Mouse (Mus musculus): Measurements from ENCODE around the gene Samd5. TPM values are rescaled to one million over a fixed set of nuclear protein-coding genes. Genes with fewer than 3 reads are reported as not detected.

Gene Samd5
- polyA plus RNA-seq, 1 experiment from 2014 or later, result 9.8 TPM

DNA sequence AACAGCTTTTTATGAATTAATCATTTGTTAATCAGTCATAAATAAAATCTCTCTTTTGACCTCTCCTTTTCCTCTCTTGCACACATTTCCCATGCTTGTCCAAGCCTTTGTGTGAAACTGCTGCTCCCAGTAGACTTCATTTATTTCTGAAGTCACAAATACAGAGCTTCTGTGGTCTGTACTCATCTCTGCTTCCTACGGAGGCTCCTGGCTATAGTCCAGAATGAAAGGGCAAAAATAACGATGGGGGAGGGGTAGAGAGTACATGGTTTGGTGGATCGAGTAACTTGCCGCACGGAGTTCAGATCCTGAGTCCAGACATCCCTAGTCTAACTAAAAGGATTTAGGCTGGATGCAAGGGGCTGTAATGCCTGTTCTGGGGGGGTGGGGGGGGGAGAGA lies 3.1 kb upstream of the Samd5 start:
- Histone ChIP-seq H3K36me3 (replicated peaks) (no peaks in the 10 kb centered on the region), H3K9me3 (no peaks in the 10 kb centered on the region), H3K27me3 (replicated peaks) (no peaks in the 10 kb centered on the region), H3K9ac (no peak overlapping the region), H3K27ac (no peak overlapping the region), H3K4me1 (peaks cover 35% of the 10 kb centered on the region), H3K4me3 (no peak overlapping the region), H3K4me2 (no peak overlapping the region)
- WGBS, result 31% methylated on average over 5 of the region's 5 CpGs
- ATAC-seq (replicated peaks), result no peak

DNA sequence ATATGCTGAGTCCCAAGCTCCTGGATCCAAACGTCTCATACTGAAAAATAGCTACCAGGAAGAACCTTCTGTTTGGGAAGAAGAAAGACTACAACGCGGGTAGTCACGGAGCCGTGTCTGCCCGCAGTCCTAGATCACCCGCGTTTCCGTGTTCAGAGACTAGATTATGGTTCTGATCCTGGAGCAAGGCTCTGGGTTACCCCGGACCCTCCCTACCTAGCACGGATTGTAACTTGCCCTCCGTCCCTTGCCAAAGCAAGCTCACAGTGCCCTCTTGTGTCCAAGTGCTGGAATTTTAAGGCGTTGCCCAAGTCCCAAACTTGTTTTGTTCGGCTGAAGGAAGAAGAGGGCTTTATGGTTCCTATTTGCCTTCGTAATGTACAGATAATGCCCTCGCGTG lies 1.9 kb upstream of the Samd5 start:
- Histone ChIP-seq H3K4me1 (peaks cover 40% of the 10 kb centered on the region), H3K9me3 (no peaks in the 10 kb centered on the region)
- 2% methylated on average over 17 of the region's 17 CpGs for WGBS

DNA sequence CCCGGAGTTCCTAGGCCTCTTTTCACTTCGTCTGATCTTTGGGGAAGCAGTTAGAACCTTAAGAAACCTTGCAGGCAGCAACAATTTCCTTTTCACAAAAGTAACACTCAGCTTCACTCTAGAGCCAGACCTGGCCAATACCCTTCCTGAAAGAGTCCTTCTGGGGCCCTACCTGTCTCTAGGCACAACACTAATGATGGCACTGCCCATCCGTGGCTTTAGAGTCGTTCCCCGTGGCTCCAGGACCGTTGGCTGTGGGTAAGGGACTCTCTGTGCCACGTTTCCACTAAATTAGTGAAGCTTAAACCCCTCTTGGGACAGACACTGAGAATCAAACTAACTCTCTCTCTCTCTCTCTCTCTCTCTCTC lies 1.4 kb upstream of the Samd5 start:
- Histone ChIP-seq H3K4me3 (0 out of 2 replicates have a peak overlapping the region, but pooled peaks have one; percentile 73), H3K27ac (peak overlapping the region; percentile 86), H3K4me2 (peak overlapping the region; percentile 77), H3K9me3 (no peaks in the 10 kb centered on the region), H3K27me3 (replicated peaks) (no peaks in the 10 kb centered on the region), H3K4me1 (peaks cover 40% of the 10 kb centered on the region), H3K36me3 (replicated peaks) (no peaks in the 10 kb centered on the region), H3K9ac (peak overlapping the region; percentile 79; the same call in 1 of the 2 replicates)
- 4% methylated on average over 7 of the region's 7 CpGs for WGBS
- no peak for ATAC-seq (replicated peaks)

More for the DNA sequence above, 1.9 kb upstream of the Samd5 start:
- ATAC-seq (replicated peaks), result peak; percentile 71
- Histone ChIP-seq H3K36me3 (replicated peaks) (no peaks in the 10 kb centered on the region), H3K4me3 (no peak overlapping the region), H3K4me2 (peak overlapping the region; percentile 77), H3K9ac (no peak overlapping the region), H3K27me3 (replicated peaks) (no peaks in the 10 kb centered on the region), H3K27ac (no peak overlapping the region)

DNA sequence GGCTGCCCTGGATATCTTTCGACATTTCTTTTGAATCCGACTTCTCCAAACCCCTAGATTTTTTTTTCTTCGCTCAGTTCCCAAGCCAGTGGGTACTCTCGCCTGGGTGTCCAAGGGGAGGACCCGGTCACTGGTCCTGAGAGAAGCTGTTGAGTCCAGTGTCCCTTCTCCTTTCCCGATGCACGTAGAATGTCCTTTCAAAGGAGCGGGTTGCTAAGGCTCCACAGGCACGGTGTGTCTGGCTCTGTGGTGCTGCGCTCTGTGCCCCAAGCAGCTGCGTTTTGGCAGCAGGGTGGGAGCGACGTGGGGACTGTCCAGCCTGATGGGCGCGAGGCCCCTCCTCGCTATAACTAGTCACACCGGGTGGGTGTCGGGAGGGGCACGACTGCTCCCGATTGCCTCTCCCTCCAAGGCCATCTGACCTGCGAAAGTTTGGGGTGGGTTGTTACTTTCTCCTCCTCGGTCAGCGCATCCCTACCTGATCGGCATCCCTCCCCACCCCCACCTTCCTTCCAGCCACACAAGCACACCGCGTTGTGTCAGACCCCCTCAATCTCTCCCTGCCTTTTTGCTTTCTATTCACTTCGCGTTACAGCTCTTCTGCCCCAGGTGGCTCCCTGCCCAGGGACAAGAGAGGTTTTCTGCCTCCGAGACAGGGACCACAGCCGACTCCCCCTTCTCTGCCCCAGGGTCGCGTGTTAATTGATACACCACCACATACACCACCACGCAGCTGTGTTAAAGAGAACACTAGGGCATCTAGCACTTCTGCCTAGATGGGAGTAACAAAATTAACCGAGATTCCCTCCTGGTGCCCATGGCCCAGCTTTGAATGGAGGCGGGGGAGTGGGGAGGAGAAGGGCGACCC lies 776 bp upstream of the Samd5 start:
- Histone ChIP-seq H3K4me1 (peaks cover 40% of the 10 kb centered on the region), H3K27me3 (replicated peaks) (no peaks in the 10 kb centered on the region), H3K36me3 (replicated peaks) (no peaks in the 10 kb centered on the region), H3K4me2 (peak overlapping the region; percentile 77), H3K27ac (peak overlapping the region; percentile 86), H3K4me3 (peak overlapping the region; percentile 73), H3K9ac (peak overlapping the region; percentile 79), H3K9me3 (no peaks in the 10 kb centered on the region)
- peak; percentile 59 for ATAC-seq (replicated peaks)
- WGBS, result 2% methylated on average over 36 of the region's 36 CpGs

GRCm38 (mm10) chr10:9673276-9673675 lies 1.7 kb downstream of the Samd5 start:
- no peaks in the 10 kb centered on the region for H3K27me3 ChIP-seq (replicated peaks)
- peak overlapping the region; percentile 73 for H3K4me3 ChIP-seq
- no peak for ATAC-seq (replicated peaks)
- 0 out of 2 replicates have a peak overlapping the region, but pooled peaks have one; percentile 6 for H3K9ac ChIP-seq
- no peaks in the 10 kb centered on the region for H3K9me3 ChIP-seq
- H3K4me1 ChIP-seq, result peaks cover 38% of the 10 kb centered on the region
- peak overlapping the region; percentile 77 for H3K4me2 ChIP-seq
- H3K36me3 ChIP-seq (replicated peaks), result no peaks in the 10 kb centered on the region
- H3K27ac ChIP-seq, result 0 out of 2 replicates have a peak overlapping the region, but pooled peaks have one; percentile 30

GRCm38 (mm10) chr10:9672751-9673150 lies 2.3 kb downstream of the Samd5 start:
- no peak overlapping the region for H3K9ac ChIP-seq
- peak overlapping the region; percentile 73 for H3K4me3 ChIP-seq
- H3K4me2 ChIP-seq, result peak overlapping the region; percentile 77
- no peak overlapping the region for H3K27ac ChIP-seq
- no peak for ATAC-seq (replicated peaks)
- 81% methylated on average over 5 of the region's 5 CpGs for WGBS
- H3K27me3 ChIP-seq (replicated peaks), result no peaks in the 10 kb centered on the region
- H3K4me1 ChIP-seq, result peaks cover 37% of the 10 kb centered on the region
- no peaks in the 10 kb centered on the region for H3K9me3 ChIP-seq
- H3K36me3 ChIP-seq (replicated peaks), result no peaks in the 10 kb centered on the region

DNA sequence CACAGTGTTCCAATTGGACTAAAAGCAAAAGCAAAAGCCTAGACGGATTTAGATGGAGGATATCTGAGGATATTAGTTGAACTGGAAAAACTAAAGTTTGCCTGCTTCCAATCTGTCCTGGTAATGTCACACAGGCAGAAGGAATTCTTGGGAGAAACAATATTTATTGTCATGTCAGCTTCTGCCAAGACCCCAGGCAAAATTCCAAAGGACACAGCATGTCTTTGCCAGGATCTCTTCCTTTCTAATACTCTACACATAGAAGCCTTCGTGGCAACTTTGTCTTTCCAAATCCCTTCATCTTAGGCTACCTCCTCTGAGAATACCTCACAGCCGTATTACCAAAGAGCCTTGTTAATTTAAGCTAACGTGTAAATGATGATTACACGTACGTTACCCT lies 4.7 kb downstream of the Samd5 start:
- 86% methylated on average over 6 of the region's 6 CpGs for WGBS

DNA sequence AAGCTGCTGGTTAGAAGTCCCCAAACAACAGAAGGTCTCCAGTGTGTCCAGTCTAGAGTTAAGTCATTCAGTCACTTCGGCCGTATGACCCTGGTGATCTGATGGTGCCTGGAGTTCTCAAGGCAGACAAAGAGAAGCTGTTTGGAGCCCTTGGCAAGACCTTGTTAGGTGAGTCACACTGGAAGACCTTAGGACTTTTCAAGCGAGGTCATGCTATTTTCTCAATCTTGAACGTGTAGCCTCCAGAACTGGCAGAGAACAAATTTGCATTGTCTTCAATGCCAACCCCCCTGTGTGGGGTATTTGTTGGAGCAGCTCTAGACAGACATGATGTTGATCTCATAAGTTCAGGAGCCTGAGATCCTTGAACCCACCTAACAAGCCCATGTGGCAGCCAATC lies 6.2 kb downstream of the Samd5 start:
- WGBS, result 87% methylated on average over 4 of the region's 4 CpGs

More for the DNA sequence above, 4.7 kb downstream of the Samd5 start:
- Histone ChIP-seq H3K4me1 (peaks cover 15% of the 10 kb centered on the region), H3K27ac (no peak overlapping the region), H3K27me3 (replicated peaks) (no peaks in the 10 kb centered on the region), H3K9ac (no peak overlapping the region), H3K9me3 (no peaks in the 10 kb centered on the region), H3K36me3 (replicated peaks) (no peaks in the 10 kb centered on the region), H3K4me2 (no peak overlapping the region), H3K4me3 (no peak overlapping the region)
- ATAC-seq (replicated peaks), result no peak

DNA sequence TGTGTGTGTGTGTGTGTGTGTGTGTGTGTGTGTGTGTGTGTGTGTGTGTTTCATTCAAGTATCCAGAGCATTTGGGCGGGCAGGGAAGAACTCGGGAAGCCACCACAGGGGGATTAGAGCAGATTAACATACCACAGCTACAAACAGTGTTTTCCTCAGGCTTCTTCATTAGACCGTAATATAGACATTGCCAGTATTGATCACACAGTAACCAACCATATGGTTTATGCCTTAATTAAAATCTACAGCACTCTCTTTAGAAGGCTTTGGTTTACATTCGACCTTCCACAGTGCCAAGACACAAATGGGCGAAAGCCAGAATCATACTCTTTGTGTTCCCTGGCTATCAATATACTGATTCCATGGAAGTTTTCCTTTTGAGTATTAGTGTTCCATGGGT lies 22.1 kb downstream of the Samd5 start:
- peaks cover 15% of the 10 kb centered on the region for H3K4me1 ChIP-seq
- no peaks in the 10 kb centered on the region for H3K27me3 ChIP-seq (replicated peaks)
- no peaks in the 10 kb centered on the region for H3K36me3 ChIP-seq (replicated peaks)
- no peaks in the 10 kb centered on the region for H3K9me3 ChIP-seq
- no peak overlapping the region for H3K4me2 ChIP-seq
- no peak overlapping the region for H3K4me3 ChIP-seq
- H3K9ac ChIP-seq, result no peak overlapping the region
- 62% methylated on average over 5 of the region's 5 CpGs for WGBS
- no peak for ATAC-seq (replicated peaks)
- no peak overlapping the region for H3K27ac ChIP-seq

More for the DNA sequence above, 6.2 kb downstream of the Samd5 start:
- H3K27ac ChIP-seq, result no peak overlapping the region
- no peaks in the 10 kb centered on the region for H3K27me3 ChIP-seq (replicated peaks)
- peaks cover 12% of the 10 kb centered on the region for H3K4me1 ChIP-seq
- H3K9me3 ChIP-seq, result no peaks in the 10 kb centered on the region
- no peak overlapping the region for H3K9ac ChIP-seq
- no peak for ATAC-seq (replicated peaks)
- no peak overlapping the region for H3K4me3 ChIP-seq
- no peak overlapping the region for H3K4me2 ChIP-seq
- H3K36me3 ChIP-seq (replicated peaks), result no peaks in the 10 kb centered on the region

DNA sequence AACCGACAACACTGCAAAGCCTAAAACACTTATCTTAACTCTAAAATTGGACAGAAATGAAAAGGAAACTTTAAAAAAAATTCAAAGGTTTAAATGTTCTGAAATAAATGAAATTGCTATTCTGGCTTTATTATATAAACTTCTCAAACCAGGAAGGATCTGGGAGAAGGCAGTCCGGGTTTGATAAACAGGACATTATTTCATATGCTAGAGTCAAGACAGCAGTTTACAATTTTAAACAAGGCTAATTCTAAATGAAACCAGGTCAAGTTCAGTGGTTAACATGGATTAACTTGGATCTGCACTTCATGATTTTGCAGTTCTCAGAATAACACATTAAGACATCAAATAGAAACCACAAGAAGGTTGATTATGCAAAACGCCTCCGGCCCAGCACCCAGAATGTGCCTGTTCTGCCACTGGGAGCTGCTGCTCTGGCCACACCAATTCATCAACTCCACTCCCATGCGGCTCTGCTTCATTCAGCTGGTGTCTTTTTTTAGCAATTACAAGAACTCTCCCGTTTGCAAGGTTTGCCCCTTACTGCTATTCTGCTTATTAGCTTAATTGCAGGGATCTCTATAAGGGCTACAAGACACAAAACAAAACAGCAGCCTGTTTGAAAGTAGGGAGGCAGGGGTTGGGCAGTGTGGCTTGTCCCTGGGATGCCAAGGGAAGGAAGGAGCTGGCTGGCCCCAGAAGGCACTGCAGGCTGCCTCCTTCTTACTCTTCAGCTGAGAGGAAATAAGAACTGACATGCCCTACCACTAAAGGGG lies 24.8 kb downstream of the Samd5 start:
- no peaks in the 10 kb centered on the region for H3K9me3 ChIP-seq
- no peak overlapping the region for H3K4me2 ChIP-seq
- peaks cover 18% of the 10 kb centered on the region for H3K4me1 ChIP-seq
- no peaks in the 10 kb centered on the region for H3K27me3 ChIP-seq (replicated peaks)
- no peak overlapping the region for H3K4me3 ChIP-seq
- no peaks in the 10 kb centered on the region for H3K36me3 ChIP-seq (replicated peaks)
- WGBS, result 38% methylated on average over 6 of the region's 6 CpGs
- ATAC-seq (replicated peaks), result peak; percentile 51
- H3K27ac ChIP-seq, result no peak overlapping the region
- no peak overlapping the region for H3K9ac ChIP-seq

GRCm38 (mm10) chr10:9648464-9648863 lies 26.5 kb downstream of the Samd5 start:
- 0 out of 2 replicates have a peak, but pooled peaks have one; percentile 15 for ATAC-seq (replicated peaks)
- Histone ChIP-seq H3K4me3 (no peak overlapping the region), H3K9ac (no peak overlapping the region), H3K4me2 (no peak overlapping the region), H3K9me3 (no peaks in the 10 kb centered on the region), H3K27ac (no peak overlapping the region), H3K36me3 (replicated peaks) (no peaks in the 10 kb centered on the region), H3K27me3 (replicated peaks) (no peaks in the 10 kb centered on the region), H3K4me1 (peaks cover 18% of the 10 kb centered on the region)
- 22% methylated on average over 2 of the region's 2 CpGs for WGBS

GRCm38 (mm10) chr10:9647741-9648140 lies 27.3 kb downstream of the Samd5 start:
- H3K9ac ChIP-seq, result no peak overlapping the region
- H3K4me3 ChIP-seq, result no peak overlapping the region
- no peak overlapping the region for H3K4me2 ChIP-seq
- H3K27ac ChIP-seq, result no peak overlapping the region
- no peaks in the 10 kb centered on the region for H3K27me3 ChIP-seq (replicated peaks)
- 77% methylated on average over 6 of the region's 6 CpGs for WGBS
- H3K9me3 ChIP-seq, result no peaks in the 10 kb centered on the region
- no peaks in the 10 kb centered on the region for H3K36me3 ChIP-seq (replicated peaks)
- H3K4me1 ChIP-seq, result peaks cover 18% of the 10 kb centered on the region
- no peak for ATAC-seq (replicated peaks)

Measured in midbrain, embryonic 15.5 days (tissue).